Mouse (Mus musculus) brain, embryonic 14.5 days (tissue): ENCODE results near the gene Cox15.

ENCODE experiments used
- CTCF ChIP-seq: fragments of 200-500 bp; IDR thresholded peaks from 2 replicates; pipeline ENCODE4 v1.5.1; 2012; ENCODE audit warnings: inconsistent platforms, mild to moderate bottlenecking, moderate library complexity, borderline replicate concordance; ENCODE audit not compliant: insufficient read depth, insufficient read length; ENCODE audit errors: extremely low read depth
- POLR2A ChIP-seq: fragments of 200-500 bp; IDR thresholded peaks from 2 replicates; pipeline ENCODE4 v1.6.1; 2012; ENCODE audit warnings: mild to moderate bottlenecking, inconsistent platforms, borderline replicate concordance; ENCODE audit not compliant: poor library complexity, insufficient read depth, insufficient read length, severe bottlenecking; ENCODE audit errors: extremely low read depth

DNA sequence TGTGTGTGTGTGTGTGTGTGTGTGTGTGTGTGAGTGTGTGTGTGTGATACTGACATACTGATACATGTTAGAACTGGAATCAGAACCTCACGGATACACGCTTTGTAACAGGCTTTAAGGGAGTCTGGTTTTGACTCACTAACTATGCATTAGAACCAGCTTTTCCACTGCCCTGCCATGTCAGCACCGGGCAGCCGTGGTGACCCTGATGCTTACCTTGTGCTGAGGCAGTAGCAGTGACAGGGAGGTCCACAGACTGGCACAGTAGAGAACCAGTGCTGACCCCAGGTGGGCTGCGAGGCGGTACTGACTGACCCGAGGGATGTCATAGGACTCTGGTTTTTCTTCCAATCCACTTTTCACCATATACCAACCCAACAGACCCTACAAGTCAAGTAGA, 9.4 kb downstream of the Cox15 start:
- TF ChIP-seq CTCF (no peak), POLR2A (no peak)
